Mouse (Mus musculus) heart, postnatal 0 days (tissue): ENCODE measurements around the gene Anapc16.

Source experiments
- CTCF ChIP-seq: IDR thresholded peaks from 2 replicates; pipeline ENCODE4 v1.5.1; 2016; ENCODE audit warnings: antibody characterized with exemption, control low read depth, low read depth
- EP300 ChIP-seq: IDR thresholded peaks from 2 replicates; pipeline ENCODE4 v1.6.1; 2016; ENCODE audit warnings: antibody characterized with exemption, low read depth

GRCm38 (mm10) chr10:60028979-60029378 is 26.0 kb upstream of the Anapc16 start:
- no peak for TF ChIP-seq CTCF
- TF ChIP-seq EP300, result no peak
